Mouse (Mus musculus) limb, embryonic 13.5 days (tissue): Measurements from ENCODE around the gene Trex2. TPM values are rescaled to one million over a fixed set of nuclear protein-coding genes. Genes with fewer than 3 reads are reported as not detected.
A peak's percentile ranks its signal among the peaks of the same experiment; 100 is the strongest.

ENCODE experiments used
- ATAC-seq: fragments of 200-750 bp; cut with Nextera tagmentation; 2 replicates; pipeline ENCODE4 v1.8.0; 2017; ENCODE audit warnings: low read depth, moderate number of reproducible peaks, moderate TSS enrichment; ENCODE audit not compliant: low FRiP score
- H3K27ac ChIP-seq: fragments of 300-500 bp; sonication (generic); 2 replicates; pipeline ENCODE4 v1.5.1; 2015; ENCODE audit warnings: inconsistent platforms, mild to moderate bottlenecking, moderate library complexity
- H3K27me3 ChIP-seq: fragments of 300-500 bp; sonication (generic); 2 replicates; pipeline ENCODE4 v1.6.1; 2015; ENCODE audit warnings: mild to moderate bottlenecking, inconsistent platforms
- H3K36me3 ChIP-seq: fragments of 300-500 bp; sonication (generic); 2 replicates; pipeline ENCODE4 v1.6.1; 2015; ENCODE audit warnings: inconsistent platforms, mild to moderate bottlenecking, moderate library complexity
- H3K4me1 ChIP-seq: fragments of 300-500 bp; sonication (generic); 2 replicates; pipeline ENCODE4 v1.6.1; 2015; ENCODE audit warnings: inconsistent platforms
- H3K4me2 ChIP-seq: fragments of 300-500 bp; sonication (generic); replicated peaks from 2 replicates; pipeline ENCODE4 v1.6.1; 2015; ENCODE audit warnings: inconsistent platforms, mild to moderate bottlenecking, moderate library complexity
- H3K4me3 ChIP-seq: fragments of 300-500 bp; sonication (generic); 2 replicates; pipeline ENCODE4 v1.5.1; 2015; ENCODE audit warnings: moderate library complexity, mild to moderate bottlenecking, inconsistent platforms
- H3K9ac ChIP-seq: fragments of 300-500 bp; sonication (generic); 2 replicates; pipeline ENCODE4 v1.6.1; 2015; ENCODE audit warnings: mild to moderate bottlenecking, inconsistent platforms
- H3K9me3 ChIP-seq: fragments of 300-500 bp; sonication (generic); 2 replicates; pipeline ENCODE4 v1.6.1; 2016; ENCODE audit warnings: inconsistent platforms
- WGBS: fragments of 180-500 bp; shearing (Covaris S2); methylation state at CpG from one replicate; pipeline ENCODE4 v1.1.7; 2015; 5-methylcytosine and 5-hydroxymethylcytosine counted together
- polyA plus RNA-seq: library from polyadenylated mRNA; unstranded; fragments of >200 nt; fragmentation: Nextera tagmentation; extraction: Ambion mirVana; gene quantifications from 2 replicates; pipeline ENCODE4 v1.2.1, GENCODE M21; 2015

Trex2 gene
- polyA plus RNA-seq, 1 experiment from 2014 or later, result not detected

DNA sequence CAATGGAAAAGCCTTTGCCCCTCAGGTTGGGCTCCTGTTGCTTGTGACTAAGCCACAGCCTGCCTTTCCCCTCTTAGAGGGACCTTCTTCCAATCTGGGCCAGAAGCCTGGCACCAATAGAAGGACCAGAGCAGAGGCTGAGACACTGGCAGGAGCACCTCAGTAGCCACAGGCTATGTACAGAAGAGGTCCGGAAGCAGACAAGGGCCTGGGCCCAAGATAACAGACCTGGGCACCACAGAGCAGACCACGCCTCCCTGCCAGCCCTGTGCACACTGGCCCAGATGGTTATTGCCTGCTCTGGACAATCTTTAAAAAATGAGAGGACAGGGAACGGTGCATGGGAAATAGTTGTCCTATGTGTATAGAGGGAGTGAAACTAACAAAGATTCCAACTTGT lies 36.6 kb upstream of the Trex2 start:
- H3K27me3 ChIP-seq, result 0 out of 2 replicates have a peak, but pooled peaks cover 5% of the 10 kb centered on the region

DNA sequence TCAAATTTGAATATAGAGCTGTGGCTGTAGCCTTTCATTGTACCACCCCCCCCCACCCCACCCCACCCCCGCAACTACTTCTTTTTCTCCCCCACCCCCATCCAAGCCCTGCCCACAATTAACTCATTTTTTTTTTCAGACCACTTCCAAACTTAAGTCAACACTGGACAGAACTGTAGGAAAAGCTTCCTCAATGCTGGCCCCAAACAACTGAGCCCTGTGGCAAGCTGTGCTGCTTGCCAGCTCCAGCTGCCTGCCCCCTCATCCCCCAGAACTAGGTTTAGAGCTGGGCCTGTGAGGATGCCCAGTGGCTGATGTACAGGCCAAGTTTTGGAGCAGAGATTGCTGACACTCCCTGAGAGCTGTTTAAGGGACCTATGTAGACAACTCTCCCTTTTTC lies 33.6 kb upstream of the Trex2 start:
- Histone ChIP-seq H3K27me3 (peaks cover 8% of the 10 kb centered on the region; the same call in 1 of the 2 replicates), H3K4me1 (peaks cover 35% of the 10 kb centered on the region), H3K4me2 (no peak overlapping the region), H3K27ac (peak overlapping the region; percentile 93), H3K9ac (no peak overlapping the region), H3K4me3 (no peak overlapping the region), H3K36me3 (no peaks in the 10 kb centered on the region), H3K9me3 (no peaks in the 10 kb centered on the region)
- no peak for ATAC-seq
- 50% methylated on average over 1 of the region's 1 CpGs for WGBS

More for the DNA sequence above, 36.6 kb upstream of the Trex2 start:
- peaks cover 45% of the 10 kb centered on the region for H3K4me1 ChIP-seq
- no peaks in the 10 kb centered on the region for H3K9me3 ChIP-seq
- 91% methylated on average over 3 of the region's 3 CpGs for WGBS
- H3K36me3 ChIP-seq, result no peaks in the 10 kb centered on the region
- H3K9ac ChIP-seq, result no peak overlapping the region
- no peak overlapping the region for H3K27ac ChIP-seq
- no peak overlapping the region for H3K4me2 ChIP-seq
- H3K4me3 ChIP-seq, result no peak overlapping the region
- no peak for ATAC-seq

DNA sequence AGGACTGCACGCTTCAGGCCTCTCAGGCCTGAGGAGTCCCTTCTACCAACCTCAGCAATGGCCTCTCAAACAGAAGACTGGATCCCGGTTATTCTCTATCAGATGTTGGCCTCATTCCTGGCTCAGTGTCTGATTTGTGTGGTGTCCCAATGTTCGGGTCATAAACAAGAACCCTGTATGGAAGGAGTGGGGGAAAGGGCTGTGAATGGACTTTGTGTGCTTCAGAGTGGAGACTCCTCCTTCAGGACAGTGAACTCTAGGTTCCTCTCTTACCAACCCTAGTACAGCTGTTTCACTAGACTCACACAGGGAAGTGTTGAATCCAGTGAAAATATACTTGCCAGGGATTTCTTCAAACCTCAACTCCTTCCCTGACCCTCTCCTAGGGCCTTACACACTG lies 33.2 kb upstream of the Trex2 start:
- H3K27ac ChIP-seq, result peak overlapping the region; percentile 93
- H3K9me3 ChIP-seq, result no peaks in the 10 kb centered on the region
- 0 out of 2 replicates have a peak, but pooled peaks have one; percentile 7 for ATAC-seq
- WGBS, result 43% methylated on average over 3 of the region's 3 CpGs
- H3K4me1 ChIP-seq, result peaks cover 35% of the 10 kb centered on the region
- H3K4me2 ChIP-seq, result no peak overlapping the region
- H3K4me3 ChIP-seq, result no peak overlapping the region
- H3K9ac ChIP-seq, result no peak overlapping the region
- no peaks in the 10 kb centered on the region for H3K36me3 ChIP-seq
- peaks cover 8% of the 10 kb centered on the region; the same call in 1 of the 2 replicates for H3K27me3 ChIP-seq

DNA sequence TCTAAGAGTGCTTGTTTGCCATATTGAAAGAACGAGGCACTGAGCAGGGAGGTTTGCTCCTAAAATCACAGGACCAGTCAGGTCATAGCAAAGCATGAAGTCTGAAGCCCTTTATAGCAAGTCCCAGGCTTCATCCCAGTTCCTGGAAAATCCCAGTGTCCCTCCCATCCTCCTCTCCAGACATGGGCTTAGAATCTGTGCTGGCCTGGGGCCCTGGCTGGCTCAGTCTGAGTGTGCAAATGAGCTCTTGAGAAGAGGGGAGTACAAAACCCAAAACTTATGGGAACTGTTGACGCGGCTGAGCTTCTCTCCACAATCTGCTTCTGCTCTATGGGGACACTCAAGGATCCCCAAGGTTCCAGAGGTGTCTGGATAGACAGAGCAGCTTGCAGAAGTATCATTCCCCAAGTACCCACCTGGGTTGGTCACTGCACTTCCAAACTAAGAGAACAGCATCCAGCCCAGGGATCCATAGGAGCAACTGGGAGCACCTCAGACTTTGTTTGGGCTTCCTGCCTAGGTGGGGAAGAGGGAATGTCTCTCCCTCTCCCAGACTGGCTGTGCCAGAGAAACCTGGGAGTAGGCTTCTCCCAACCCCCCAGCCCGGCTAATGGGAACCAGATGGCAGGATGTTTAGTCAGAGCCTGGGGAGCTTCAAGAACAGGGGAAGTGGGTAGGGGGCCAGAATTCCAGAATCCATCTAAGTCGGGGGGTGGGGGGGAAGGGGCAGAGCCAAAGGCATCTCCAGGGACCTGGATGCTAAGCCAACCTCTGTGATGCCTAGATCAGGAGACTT lies 32.5 kb upstream of the Trex2 start:
- peak overlapping the region; percentile 25; the same call in 1 of the 2 replicates for H3K4me2 ChIP-seq

DNA sequence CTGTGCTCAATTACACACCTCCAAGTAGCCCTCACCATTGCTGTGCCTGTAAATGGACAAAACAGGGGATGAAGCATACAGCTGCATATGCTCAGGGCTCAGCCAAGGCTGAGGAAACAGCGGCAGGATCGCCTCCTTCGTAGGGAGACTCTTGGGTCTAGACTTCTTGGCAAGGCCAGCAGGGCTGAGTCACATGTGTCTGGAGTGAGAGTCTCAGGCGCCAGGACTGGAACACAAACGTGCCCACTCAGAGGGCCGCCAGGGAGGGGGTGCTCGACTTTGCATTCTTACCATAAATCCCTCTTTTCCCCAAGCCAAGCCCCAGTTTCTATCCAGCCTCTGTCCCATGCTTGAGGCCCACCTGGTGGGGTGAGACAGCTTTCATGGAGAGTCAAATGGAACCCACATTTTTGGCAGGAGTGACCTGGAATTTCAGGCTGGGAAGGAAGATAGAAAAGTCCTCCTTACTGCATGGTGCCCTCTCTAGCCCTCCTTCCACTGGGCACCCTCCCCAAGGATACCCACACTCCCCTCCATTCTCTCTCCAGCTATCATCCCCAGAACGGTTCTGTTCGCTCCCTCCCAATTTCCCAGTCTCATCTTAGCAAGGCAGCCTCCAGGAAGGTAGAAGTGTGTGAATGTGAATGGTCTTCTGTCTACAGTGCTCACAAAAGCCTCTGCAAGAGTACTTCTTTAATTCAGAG lies 30.5 kb upstream of the Trex2 start:
- peak; percentile 81 for ATAC-seq
- H3K4me1 ChIP-seq, result peaks cover 35% of the 10 kb centered on the region
- no peaks in the 10 kb centered on the region for H3K36me3 ChIP-seq
- peaks cover 8% of the 10 kb centered on the region; the same call in 1 of the 2 replicates for H3K27me3 ChIP-seq
- WGBS, result 45% methylated on average over 9 of the region's 9 CpGs
- no peak overlapping the region for H3K4me2 ChIP-seq
- no peak overlapping the region for H3K4me3 ChIP-seq
- no peak overlapping the region for H3K9ac ChIP-seq
- H3K9me3 ChIP-seq, result no peaks in the 10 kb centered on the region
- H3K27ac ChIP-seq, result peak overlapping the region; percentile 93

More for the DNA sequence above, 32.5 kb upstream of the Trex2 start:
- Histone ChIP-seq H3K27me3 (peaks cover 8% of the 10 kb centered on the region; the same call in 1 of the 2 replicates), H3K4me3 (no peak overlapping the region), H3K4me1 (peaks cover 35% of the 10 kb centered on the region), H3K36me3 (no peaks in the 10 kb centered on the region), H3K9me3 (no peaks in the 10 kb centered on the region), H3K27ac (peak overlapping the region; percentile 93), H3K9ac (no peak overlapping the region)
- ATAC-seq, result peak; percentile 89
- 45% methylated on average over 5 of the region's 5 CpGs for WGBS

DNA sequence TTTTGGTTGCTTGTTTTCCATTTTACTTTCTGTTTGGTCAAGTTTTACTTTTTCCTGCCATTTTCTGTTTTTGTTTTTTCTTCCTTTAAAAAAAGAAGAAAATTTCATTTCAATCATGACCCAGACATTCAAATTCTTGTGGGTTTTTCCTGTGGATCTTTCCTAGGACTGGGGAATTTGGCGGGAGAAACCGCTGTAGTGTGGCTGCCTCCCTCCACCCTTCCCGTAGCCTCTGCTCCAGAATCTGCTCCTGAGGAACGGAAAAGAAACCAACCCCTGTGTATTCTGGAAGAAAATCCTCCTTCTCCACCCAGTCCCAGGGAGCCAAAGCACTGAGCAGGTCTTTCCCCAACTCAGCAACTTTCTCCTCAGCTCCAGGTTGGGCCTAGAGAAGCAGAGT lies 25.6 kb upstream of the Trex2 start:
- H3K9ac ChIP-seq, result no peak overlapping the region
- no peaks in the 10 kb centered on the region for H3K9me3 ChIP-seq
- H3K36me3 ChIP-seq, result no peaks in the 10 kb centered on the region
- H3K27me3 ChIP-seq, result peaks cover 5% of the 10 kb centered on the region; the same call in 1 of the 2 replicates
- no peak overlapping the region; the same call in 1 of the 2 replicates for H3K27ac ChIP-seq
- 72% methylated on average over 4 of the region's 4 CpGs for WGBS
- H3K4me1 ChIP-seq, result peaks cover 15% of the 10 kb centered on the region
- no peak overlapping the region for H3K4me3 ChIP-seq
- no peak overlapping the region for H3K4me2 ChIP-seq
- no peak for ATAC-seq

DNA sequence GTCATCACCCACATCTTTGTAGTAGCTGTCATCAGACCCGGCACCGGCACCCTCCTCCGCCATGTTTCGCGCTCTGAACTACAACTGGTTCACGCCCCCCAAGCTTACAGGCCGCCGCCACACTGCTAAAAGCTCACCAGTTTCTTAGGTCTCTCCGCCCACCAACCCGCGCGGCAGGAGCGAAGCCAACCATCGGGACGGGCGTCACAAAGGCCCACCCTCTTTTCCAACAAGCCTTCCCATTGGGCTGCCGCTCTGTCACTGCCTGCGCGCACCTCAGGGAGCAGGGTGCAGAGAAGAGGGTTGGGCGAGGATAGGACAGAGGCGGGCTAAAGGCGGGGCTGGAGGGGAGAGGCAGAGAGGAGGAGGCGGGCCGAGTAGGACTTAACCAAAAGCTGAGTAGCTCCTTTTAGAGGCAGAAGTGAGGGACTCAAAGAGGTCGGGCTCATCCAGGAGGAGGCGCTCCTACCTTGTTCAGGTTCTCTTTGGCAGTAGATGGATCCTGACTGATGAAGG lies 23.8 kb upstream of the Trex2 start, which contains the start of gene Haus7:
Gene Haus7 (minus strand): TSS at position 168 of the 516 bp plus-strand sequence.
- H3K9me3 ChIP-seq, result no peaks in the 10 kb centered on the region
- 13% methylated on average over 26 of the region's 26 CpGs for WGBS

DNA sequence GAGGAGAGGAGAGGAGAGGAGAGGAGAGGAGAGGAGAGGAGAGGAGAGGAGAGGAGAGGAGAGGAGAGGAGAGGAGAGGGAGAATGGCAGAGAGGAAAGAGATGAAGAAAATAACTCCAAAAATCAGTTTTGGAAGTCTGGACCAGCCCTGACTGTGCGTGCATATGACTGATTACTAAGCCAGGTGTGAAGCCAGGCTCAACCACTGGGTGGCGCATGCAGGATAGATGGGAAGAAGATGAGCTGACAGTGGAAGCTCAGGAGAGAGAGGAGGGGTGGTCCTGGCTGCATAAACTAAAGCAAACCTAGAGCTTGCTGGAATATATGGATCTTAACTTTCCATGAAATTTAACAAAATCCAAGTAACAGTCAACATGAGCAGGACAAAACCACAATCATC lies 16.8 kb upstream of the Trex2 start:
- 18% methylated on average over 2 of the region's 2 CpGs for WGBS
- Histone ChIP-seq H3K4me3 (no peak overlapping the region), H3K4me2 (no peak overlapping the region), H3K36me3 (peaks cover 13% of the 10 kb centered on the region), H3K9ac (no peak overlapping the region), H3K4me1 (no peaks in the 10 kb centered on the region), H3K9me3 (no peaks in the 10 kb centered on the region), H3K27me3 (0 out of 2 replicates have a peak, but pooled peaks cover 3% of the 10 kb centered on the region), H3K27ac (no peak overlapping the region)
- ATAC-seq, result no peak

More for the DNA sequence above, 23.8 kb upstream of the Trex2 start, which contains the start of gene Haus7:
- peaks cover 11% of the 10 kb centered on the region; the same call in 1 of the 2 replicates for H3K4me1 ChIP-seq
- peak; percentile 100 for ATAC-seq
- peak within 1 kb of the TSS; percentile 65 for H3K9ac ChIP-seq
- peak within 1 kb of the TSS; percentile 58 for H3K4me3 ChIP-seq
- H3K27me3 ChIP-seq, result no peaks in the 10 kb centered on the region
- peak within 1 kb of the TSS; percentile 66 for H3K4me2 ChIP-seq
- H3K27ac ChIP-seq, result no peak within 1 kb of the TSS
- H3K36me3 ChIP-seq, result no peaks in the 10 kb centered on the region

DNA sequence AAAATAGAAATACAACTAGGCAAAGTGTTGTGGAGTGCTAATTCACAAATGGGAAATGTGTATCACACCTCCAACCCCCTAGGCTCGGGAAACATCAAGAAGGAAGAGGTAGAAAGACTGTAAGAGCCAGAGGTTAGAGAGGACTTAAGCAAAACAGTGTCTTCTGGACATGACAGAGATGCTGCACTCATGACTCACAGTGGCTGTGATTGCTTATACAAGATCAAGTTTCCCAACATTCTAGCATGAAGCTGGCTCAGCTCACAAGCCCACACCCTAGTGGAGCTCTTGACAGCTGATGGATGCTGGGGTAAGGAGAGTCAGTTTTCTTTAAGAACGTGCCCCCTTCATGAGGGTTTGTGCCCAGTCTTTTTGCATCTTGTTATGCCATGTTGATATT lies 6.3 kb upstream of the Trex2 start:
- WGBS, result 67% methylated on average over 2 of the region's 2 CpGs
- H3K4me1 ChIP-seq, result no peaks in the 10 kb centered on the region
- ATAC-seq, result no peak

DNA sequence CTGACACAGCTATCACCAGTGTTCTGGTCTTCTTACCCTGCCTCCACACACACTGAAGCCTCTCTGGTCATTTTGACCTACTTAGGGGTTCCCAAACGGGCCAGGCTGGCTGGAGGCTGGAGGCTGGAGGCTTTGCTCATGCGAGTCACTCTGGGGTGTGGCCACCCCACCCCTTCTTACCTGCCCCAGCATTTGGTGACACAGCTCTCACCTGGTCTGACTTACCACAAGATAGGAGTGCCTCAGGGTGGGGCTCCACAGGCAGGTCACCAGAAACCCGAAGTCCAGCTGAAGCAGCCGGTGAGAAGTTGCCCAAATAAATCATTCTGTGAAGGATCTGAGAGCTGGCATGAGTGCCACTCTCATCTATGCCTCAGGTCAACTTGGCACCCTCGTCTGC lies 2.3 kb downstream of the Trex2 start:
- WGBS, result 74% methylated on average over 5 of the region's 5 CpGs
- ATAC-seq, result no peak
- Histone ChIP-seq H3K4me2 (no peak overlapping the region), H3K9me3 (no peaks in the 10 kb centered on the region), H3K9ac (no peak overlapping the region), H3K4me1 (no peaks in the 10 kb centered on the region), H3K36me3 (0 out of 2 replicates have a peak, but pooled peaks cover 6% of the 10 kb centered on the region), H3K4me3 (no peak overlapping the region), H3K27me3 (peaks cover 6% of the 10 kb centered on the region; the same call in 1 of the 2 replicates), H3K27ac (no peak overlapping the region)

More for the DNA sequence above, 6.3 kb upstream of the Trex2 start:
- Histone ChIP-seq H3K4me2 (no peak overlapping the region), H3K27me3 (0 out of 2 replicates have a peak, but pooled peaks cover 4% of the 10 kb centered on the region), H3K27ac (no peak overlapping the region), H3K9me3 (no peaks in the 10 kb centered on the region), H3K9ac (no peak overlapping the region), H3K36me3 (peaks cover 12% of the 10 kb centered on the region; the same call in 1 of the 2 replicates), H3K4me3 (no peak overlapping the region)

DNA sequence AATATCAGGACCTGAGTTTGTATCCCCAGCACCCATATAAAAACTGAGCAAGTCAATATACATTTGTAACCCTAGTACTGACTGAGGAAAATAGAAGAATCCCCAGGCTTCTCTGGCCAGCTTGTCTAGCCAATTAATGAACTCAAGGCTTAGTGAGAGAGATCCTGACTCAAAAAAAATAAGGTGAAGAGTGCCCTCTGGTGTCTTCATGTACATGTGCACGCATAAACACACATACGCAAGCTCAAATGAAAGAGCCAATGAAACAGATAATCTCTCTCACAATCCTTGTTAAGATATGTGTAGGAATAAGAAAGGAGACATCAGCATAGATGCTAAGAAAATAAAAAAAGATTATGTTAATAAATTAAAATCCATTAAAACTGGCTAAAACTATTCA lies 5.1 kb downstream of the Trex2 start:
- no peaks in the 10 kb centered on the region for H3K4me1 ChIP-seq
- WGBS, result 76% methylated on average over 2 of the region's 2 CpGs
- no peak overlapping the region for H3K27ac ChIP-seq
- H3K9ac ChIP-seq, result no peak overlapping the region
- H3K27me3 ChIP-seq, result peaks cover under 1% of the 10 kb centered on the region; the same call in 1 of the 2 replicates
- no peak for ATAC-seq
- H3K36me3 ChIP-seq, result no peaks in the 10 kb centered on the region
- H3K9me3 ChIP-seq, result no peaks in the 10 kb centered on the region
- H3K4me2 ChIP-seq, result no peak overlapping the region
- H3K4me3 ChIP-seq, result no peak overlapping the region

DNA sequence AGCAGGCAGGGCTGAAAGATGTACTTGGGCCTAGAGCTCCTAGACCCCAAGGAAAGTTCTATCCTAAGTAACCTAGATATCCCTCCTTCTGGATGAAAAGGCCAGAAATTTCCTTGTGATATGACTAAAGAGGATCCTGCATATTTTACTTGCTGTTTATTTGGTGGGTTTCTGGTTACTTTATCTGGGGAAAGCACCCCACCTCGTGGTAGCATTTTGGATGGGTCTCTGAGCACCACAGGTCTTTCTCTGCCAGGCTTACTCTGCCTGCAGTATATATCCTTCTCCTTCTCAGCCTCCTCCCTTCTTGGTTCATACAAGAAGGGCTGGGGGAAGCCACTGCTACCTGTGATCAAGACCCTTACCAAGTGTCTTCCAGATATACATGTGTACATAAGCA lies 22.4 kb downstream of the Trex2 start:
- 36% methylated on average over 1 of the region's 1 CpGs for WGBS
- Histone ChIP-seq H3K9me3 (no peaks in the 10 kb centered on the region), H3K4me1 (no peaks in the 10 kb centered on the region; the same call in 1 of the 2 replicates), H3K9ac (no peak overlapping the region), H3K36me3 (no peaks in the 10 kb centered on the region), H3K4me2 (no peak overlapping the region), H3K27ac (no peak overlapping the region), H3K4me3 (no peak overlapping the region), H3K27me3 (peaks cover 24% of the 10 kb centered on the region; the same call in 1 of the 2 replicates)
- no peak for ATAC-seq
